Mouse (Mus musculus) intestine, embryonic 14.5 days (tissue): ENCODE results near the gene Lyst. TPM values are rescaled to one million over a fixed set of nuclear protein-coding genes. Genes with fewer than 3 reads are reported as not detected.

ENCODE experiments used
- ATAC-seq: fragments of 200-750 bp; cut with Nextera tagmentation; replicated peaks from 2 replicates; pipeline ENCODE4 v1.8.0; 2017; ENCODE audit warnings: low read depth, moderate number of reproducible peaks, moderate TSS enrichment, moderate library complexity; ENCODE audit not compliant: low FRiP score, low TSS enrichment
- DNase-seq: peaks from one replicate; pipeline ENCODE4 v3.0.0-alpha.2; 2018; ENCODE audit warnings: low spot score
- H3K27ac ChIP-seq: fragments of 300-500 bp; sonication (generic); 2 replicates; pipeline ENCODE4 v1.5.1; 2014; ENCODE audit warnings: low read depth, mild to moderate bottlenecking, control low read depth
- H3K27me3 ChIP-seq: fragments of 300-500 bp; sonication (generic); replicated peaks from 2 replicates; pipeline ENCODE4 v1.6.1; 2014; ENCODE audit warnings: low read length, control low read depth; ENCODE audit not compliant: control insufficient read depth, insufficient read depth
- H3K36me3 ChIP-seq: fragments of 300-500 bp; sonication (generic); 2 replicates; pipeline ENCODE4 v1.6.1; 2014; ENCODE audit warnings: low read length, control low read depth; ENCODE audit not compliant: control insufficient read depth, insufficient read depth
- H3K4me1 ChIP-seq: fragments of 300-500 bp; sonication (generic); replicated peaks from 2 replicates; pipeline ENCODE4 v1.6.1; 2014; ENCODE audit warnings: low read length, control low read depth, mixed read lengths; ENCODE audit not compliant: control insufficient read depth, insufficient read depth
- H3K4me2 ChIP-seq: fragments of 300-500 bp; sonication (generic); 2 replicates; pipeline ENCODE4 v1.6.1; 2014; ENCODE audit warnings: low read length
- H3K4me3 ChIP-seq: fragments of 300-500 bp; sonication (generic); 2 replicates; pipeline ENCODE4 v1.5.1; 2014; ENCODE audit warnings: low read depth, low read length, control low read depth, mixed read lengths
- H3K9ac ChIP-seq: fragments of 300-500 bp; sonication (generic); 2 replicates; pipeline ENCODE4 v1.6.1; 2014; ENCODE audit warnings: mild to moderate bottlenecking, low read length
- H3K9me3 ChIP-seq: fragments of 300-500 bp; sonication (generic); 2 replicates; pipeline ENCODE4 v1.6.1; 2016; ENCODE audit warnings: low read length, control low read depth; ENCODE audit not compliant: control insufficient read depth
- WGBS: fragments of 180-500 bp; shearing (Covaris S2); extraction: QIAGEN DNeasy Blood & Tissue Kit; methylation state at CpG from one replicate; pipeline ENCODE4 v1.1.7; 2014; 5-methylcytosine and 5-hydroxymethylcytosine counted together
- polyA plus RNA-seq: library from polyadenylated mRNA; unstranded; fragments of >200 nt; fragmentation: Nextera tagmentation; extraction: Ambion mirVana; gene quantifications from 2 replicates; pipeline ENCODE4 v1.2.1, GENCODE M21; 2014

Lyst gene
- polyA plus RNA-seq, 1 experiment from 2014 or later: 6.5 TPM

GRCm38 (mm10) chr13:13555196-13555595 lies 35.0 kb upstream of the Lyst start:
- no peak overlapping the region for H3K9ac ChIP-seq
- no peak overlapping the region for H3K27ac ChIP-seq
- WGBS: 92% methylated on average over 3 of the region's 3 CpGs
- H3K4me1 ChIP-seq: no peaks in the 10 kb centered on the region
- no peaks in the 10 kb centered on the region for H3K27me3 ChIP-seq
- no peaks in the 10 kb centered on the region for H3K36me3 ChIP-seq
- no peak overlapping the region for H3K4me2 ChIP-seq
- H3K4me3 ChIP-seq: no peak overlapping the region
- no peaks in the 10 kb centered on the region for H3K9me3 ChIP-seq
- DNase-seq: no peak
- no peak for ATAC-seq

GRCm38 (mm10) chr13:13557001-13557743 lies 33.0 kb upstream of the Lyst start:
- no peak for DNase-seq
- ATAC-seq: no peak
- Histone ChIP-seq H3K4me3 (no peak overlapping the region), H3K9me3 (no peaks in the 10 kb centered on the region), H3K27ac (no peak overlapping the region), H3K9ac (no peak overlapping the region), H3K4me2 (no peak overlapping the region), H3K36me3 (no peaks in the 10 kb centered on the region), H3K4me1 (no peaks in the 10 kb centered on the region), H3K27me3 (no peaks in the 10 kb centered on the region)
- 79% methylated on average over 5 of the region's 5 CpGs for WGBS

GRCm38 (mm10) chr13:13558251-13558650 lies 31.9 kb upstream of the Lyst start:
- Histone ChIP-seq H3K4me1 (no peaks in the 10 kb centered on the region), H3K9me3 (no peaks in the 10 kb centered on the region), H3K4me3 (no peak overlapping the region), H3K27me3 (no peaks in the 10 kb centered on the region), H3K4me2 (no peak overlapping the region), H3K9ac (no peak overlapping the region), H3K27ac (no peak overlapping the region), H3K36me3 (no peaks in the 10 kb centered on the region)
- ATAC-seq: no peak
- 64% methylated on average over 2 of the region's 2 CpGs for WGBS
- no peak for DNase-seq

- Histone ChIP-seq H3K4me3 (no peak overlapping the region), H3K9ac (no peak overlapping the region), H3K27me3 (no peaks in the 10 kb centered on the region), H3K4me2 (no peak overlapping the region), H3K4me1 (no peaks in the 10 kb centered on the region), H3K9me3 (no peaks in the 10 kb centered on the region), H3K36me3 (no peaks in the 10 kb centered on the region), H3K27ac (no peak overlapping the region)
- DNase-seq: no peak
- 76% methylated on average over 5 of the region's 5 CpGs for WGBS
- no peak for ATAC-seq
These were observed 31.3 kb upstream of the Lyst start for GRCm38 (mm10) chr13:13558900-13559299.

- Histone ChIP-seq H3K4me3 (no peak overlapping the region), H3K36me3 (no peaks in the 10 kb centered on the region), H3K4me1 (no peaks in the 10 kb centered on the region), H3K9me3 (no peaks in the 10 kb centered on the region), H3K27ac (no peak overlapping the region), H3K27me3 (no peaks in the 10 kb centered on the region), H3K4me2 (no peak overlapping the region), H3K9ac (no peak overlapping the region)
- DNase-seq (no peak), ATAC-seq (no peak)
- 71% methylated on average over 6 of the region's 6 CpGs for whole genome bisulfite sequencing
These were observed 27.6 kb upstream of the Lyst start for GRCm38 (mm10) chr13:13562571-13562970.

- no peaks in the 10 kb centered on the region for H3K9me3 ChIP-seq
- 50% methylated on average over 2 of the region's 2 CpGs for WGBS
- no peaks in the 10 kb centered on the region for H3K36me3 ChIP-seq
- no peak overlapping the region for H3K9ac ChIP-seq
- DNase-seq (no peak), ATAC-seq (no peak)
- H3K4me3 ChIP-seq: no peak overlapping the region
- no peak overlapping the region for H3K4me2 ChIP-seq
- no peaks in the 10 kb centered on the region for H3K4me1 ChIP-seq
- no peak overlapping the region for H3K27ac ChIP-seq
- no peaks in the 10 kb centered on the region for H3K27me3 ChIP-seq
These were observed 26.1 kb upstream of the Lyst start for GRCm38 (mm10) chr13:13564116-13564515.

- 66% methylated on average over 4 of the region's 4 CpGs for WGBS
- ATAC-seq: no peak
- H3K27ac ChIP-seq: no peak overlapping the region
These were observed 25.7 kb upstream of the Lyst start for GRCm38 (mm10) chr13:13564541-13564940.

GRCm38 (mm10) chr13:13567640-13568039 lies 22.6 kb upstream of the Lyst start:
- H3K9ac ChIP-seq: no peak overlapping the region
- DNase-seq (no peak), ATAC-seq (no peak)
- no peaks in the 10 kb centered on the region for H3K27me3 ChIP-seq
- no peak overlapping the region for H3K27ac ChIP-seq
- no peak overlapping the region for H3K4me3 ChIP-seq
- 92% methylated on average over 6 of the region's 6 CpGs for WGBS
- H3K4me1 ChIP-seq: no peaks in the 10 kb centered on the region
- no peaks in the 10 kb centered on the region for H3K36me3 ChIP-seq
- H3K4me2 ChIP-seq: no peak overlapping the region
- H3K9me3 ChIP-seq: no peaks in the 10 kb centered on the region

More at GRCm38 (mm10) chr13:13564541-13564940, 25.7 kb upstream of the Lyst start:
- no peaks in the 10 kb centered on the region for H3K4me1 ChIP-seq
- no peak overlapping the region for H3K4me2 ChIP-seq
- H3K4me3 ChIP-seq: no peak overlapping the region
- no peaks in the 10 kb centered on the region for H3K9me3 ChIP-seq
- H3K36me3 ChIP-seq: no peaks in the 10 kb centered on the region
- H3K27me3 ChIP-seq: no peaks in the 10 kb centered on the region
- DNase-seq: no peak
- no peak overlapping the region for H3K9ac ChIP-seq

- H3K4me1 ChIP-seq: no peaks in the 10 kb centered on the region
- DNase-seq: no peak
- H3K9ac ChIP-seq: no peak overlapping the region
- no peaks in the 10 kb centered on the region for H3K9me3 ChIP-seq
- H3K4me3 ChIP-seq: no peak overlapping the region
- no peak overlapping the region for H3K4me2 ChIP-seq
- no peak overlapping the region for H3K27ac ChIP-seq
- ATAC-seq: no peak
- H3K36me3 ChIP-seq: no peaks in the 10 kb centered on the region
- WGBS: 48% methylated on average over 1 of the region's 1 CpGs
- H3K27me3 ChIP-seq: no peaks in the 10 kb centered on the region
These were observed 21.4 kb upstream of the Lyst start for GRCm38 (mm10) chr13:13568824-13569223.
